Mouse (Mus musculus): ENCODE data around the gene Sox5.

DNA sequence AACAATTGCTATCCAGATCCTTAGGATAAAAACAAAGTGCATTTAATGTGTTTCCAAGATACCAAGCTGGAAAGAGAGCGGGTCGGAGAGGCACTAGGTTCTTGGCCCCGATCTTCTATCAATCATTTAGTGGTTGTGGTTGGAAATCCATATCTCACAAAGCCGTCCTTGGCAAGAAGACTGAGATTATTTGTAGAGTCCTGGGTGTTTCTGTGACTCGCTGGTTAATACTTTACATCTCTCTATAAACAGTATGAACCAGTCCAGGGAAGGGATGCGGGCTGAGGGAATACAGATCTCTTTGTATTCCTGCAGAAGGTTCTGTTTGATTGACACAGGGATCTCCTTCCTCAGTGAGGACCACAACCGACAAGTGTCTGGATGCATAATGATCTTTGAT is 714.3 kb downstream of the Sox5 start:
- TF ChIP-seq CTCF (IDR thresholded peaks at IDR 0.05; ENCODE audit: low read depth) (no peak), EP300 (IDR thresholded peaks at IDR 0.05; ENCODE audit: low read depth) (no peak)

Measured in heart, postnatal 0 days (tissue).